Mouse (Mus musculus) G1E (cell line): ENCODE data around the gene Nsun3. TPM values are rescaled to one million over a fixed set of nuclear protein-coding genes. Genes with fewer than 3 reads are reported as not detected.

Source experiments
- ATAC-seq: 2 replicates; pipeline ENCODE4 v1.8.0; 2016; ENCODE audit warnings: mild to moderate bottlenecking; ENCODE audit not compliant: insufficient number of reproducible peaks, poor library complexity, low FRiP score, severe bottlenecking; ENCODE audit errors: extremely low read depth
- DNase-seq: peaks from one replicate; pipeline ENCODE4 v3.0.0; 2012; ENCODE audit warnings: low spot score
- H3K27me3 ChIP-seq: 2 replicates; pipeline ENCODE4 v1.6.1; 2012; ENCODE audit warnings: mild to moderate bottlenecking, low read length, inconsistent platforms; ENCODE audit not compliant: insufficient read depth
- H3K36me3 ChIP-seq: replicated peaks from 2 replicates; pipeline ENCODE3; 2012; ENCODE audit warnings: mild to moderate bottlenecking, inconsistent platforms
- H3K4me1 ChIP-seq: 2 replicates; pipeline ENCODE4 v1.6.1; 2012; ENCODE audit warnings: low read depth, low read length, inconsistent platforms, mixed read lengths; ENCODE audit not compliant: insufficient read depth
- H3K4me3 ChIP-seq: 2 replicates; pipeline ENCODE4 v1.5.1; 2012; ENCODE audit warnings: low read depth, mild to moderate bottlenecking, inconsistent platforms, low read length, moderate library complexity, mixed read lengths
- H3K9me3 ChIP-seq: replicated peaks from 2 replicates; pipeline ENCODE4 v1.6.1; 2012; ENCODE audit warnings: inconsistent platforms
- CTCF ChIP-seq: IDR thresholded peaks from 2 replicates; pipeline ENCODE4 v1.5.1; 2012; ENCODE audit warnings: low read depth, low read length, inconsistent platforms, mixed read lengths
- GATA1 ChIP-seq: IDR thresholded peaks from 2 replicates; pipeline ENCODE4 v1.6.1; 2012; ENCODE audit warnings: borderline replicate concordance, low read length, inconsistent platforms, mixed read lengths
- GATA2 ChIP-seq: IDR thresholded peaks from 2 replicates; pipeline ENCODE4 v1.6.1; 2012; ENCODE audit warnings: low read depth, low read length, inconsistent platforms, borderline replicate concordance
- POLR2AphosphoS5 ChIP-seq: IDR thresholded peaks from 2 replicates; pipeline ENCODE4 v1.6.1; 2012; ENCODE audit warnings: low read depth, low read length, inconsistent platforms; ENCODE audit not compliant: insufficient replicate concordance
- TAL1 ChIP-seq: conservative IDR thresholded peaks from 2 replicates; pipeline ENCODE4 v1.6.1; 2012; ENCODE audit warnings: low read depth, low read length, inconsistent platforms, mixed read lengths
- polyA plus RNA-seq: library from polyadenylated mRNA; stranded (reverse); fragments of >175 nt; gene quantifications from 2 replicates; pipeline ENCODE4 v1.2.3, GENCODE M21; 2012
- total RNA-seq, 2 experiments: library from RNA; stranded (forward) in 1 of 2; stranded (reverse) in 1 of 2; fragments of 200-1000 nt in 1 of 2; fragments of >200 nt in 1 of 2; fragmentation: Nextera tagmentation in 1 of 2; gene quantifications; 2 replicates each; pipeline ENCODE4 v1.2.3; 2014 to 2017

Nsun3 gene
- total and polyA plus RNA-seq, 3 experiments = 2.0 to 112 (median 22.9) TPM

DNA sequence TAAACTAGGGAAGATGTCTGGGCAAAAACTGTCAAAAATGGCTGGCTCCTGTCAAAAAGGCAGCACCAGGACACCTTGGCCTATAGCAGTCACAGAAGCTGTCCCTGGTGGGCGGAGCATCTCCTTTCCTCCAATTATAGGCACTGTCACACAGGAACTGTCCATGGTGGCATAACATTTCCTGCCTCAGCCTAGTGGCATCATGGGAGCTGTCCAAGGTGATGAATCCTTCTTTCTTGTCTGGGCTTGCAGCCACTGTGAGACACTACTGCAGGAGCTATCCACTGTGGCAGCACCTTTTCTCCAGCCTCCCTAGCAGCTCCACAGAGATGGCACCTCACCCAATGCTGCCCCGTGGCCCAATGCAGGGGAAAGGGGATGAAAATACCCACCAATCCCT, 28.3 kb downstream of the Nsun3 start:
- 0 out of 2 replicates have a peak, but pooled peaks cover 4% of the 10 kb centered on the region for H3K9me3 ChIP-seq
- DNase-seq (peak; percentile 9), ATAC-seq (peak; percentile 87)
- H3K4me1 ChIP-seq = no peaks in the 10 kb centered on the region
- no peak overlapping the region for H3K4me3 ChIP-seq
- peaks cover 62% of the 10 kb centered on the region for H3K36me3 ChIP-seq
- TF ChIP-seq TAL1 (no peak), GATA2 (no peak), CTCF (no peak), POLR2AphosphoS5 (no peak)
- no peaks in the 10 kb centered on the region for H3K27me3 ChIP-seq

GRCm38 (mm10) chr16:62755307-62755706, 31.3 kb downstream of the Nsun3 start:
- H3K9me3 ChIP-seq = 0 out of 2 replicates have a peak, but pooled peaks cover 4% of the 10 kb centered on the region
- H3K4me1 ChIP-seq = no peaks in the 10 kb centered on the region
- ATAC-seq (no peak), DNase-seq (no peak)
- no peak overlapping the region for H3K4me3 ChIP-seq
- peaks cover 57% of the 10 kb centered on the region for H3K36me3 ChIP-seq
- no peaks in the 10 kb centered on the region for H3K27me3 ChIP-seq
- TF ChIP-seq GATA1 = no peak
- TF ChIP-seq POLR2AphosphoS5 = no peak

GRCm38 (mm10) chr16:62753597-62753996, 33.0 kb downstream of the Nsun3 start:
- no peaks in the 10 kb centered on the region for H3K27me3 ChIP-seq
- no peak for TF ChIP-seq GATA1
- no peak for TF ChIP-seq POLR2AphosphoS5
- no peak for TF ChIP-seq TAL1
- no peaks in the 10 kb centered on the region for H3K4me1 ChIP-seq
- peaks cover 45% of the 10 kb centered on the region for H3K36me3 ChIP-seq
- DNase-seq (no peak), ATAC-seq (no peak)
- 0 out of 2 replicates have a peak, but pooled peaks cover 4% of the 10 kb centered on the region for H3K9me3 ChIP-seq
- no peak overlapping the region for H3K4me3 ChIP-seq

DNA sequence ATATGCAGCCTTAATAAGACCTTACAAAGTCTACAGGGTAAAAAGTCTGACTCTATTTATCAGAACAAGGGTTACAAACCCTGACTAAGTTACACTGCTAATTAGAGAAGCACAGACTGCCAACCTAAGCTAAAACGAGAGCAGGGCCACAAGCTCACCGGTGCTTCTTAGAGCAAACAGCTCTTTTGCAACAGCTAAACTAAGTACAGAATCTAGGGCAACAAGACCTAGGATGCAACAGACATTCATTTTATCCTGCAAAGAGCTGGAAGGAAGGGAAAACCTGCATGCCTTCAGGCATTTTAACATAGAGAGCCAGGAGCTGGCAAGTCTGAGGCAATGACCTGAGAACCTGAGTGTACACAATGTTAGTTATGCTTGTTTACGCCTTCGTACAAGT, 33.5 kb downstream of the Nsun3 start:
- H3K27me3 ChIP-seq = no peaks in the 10 kb centered on the region
- ATAC-seq = no peak
- no peaks in the 10 kb centered on the region for H3K4me1 ChIP-seq
- TF ChIP-seq GATA1 (no peak), CTCF (no peak), TAL1 (no peak), POLR2AphosphoS5 (no peak), GATA2 (no peak)
- H3K9me3 ChIP-seq = no peaks in the 10 kb centered on the region
- no peak overlapping the region for H3K4me3 ChIP-seq
- no peak for DNase-seq
- peaks cover 40% of the 10 kb centered on the region for H3K36me3 ChIP-seq

DNA sequence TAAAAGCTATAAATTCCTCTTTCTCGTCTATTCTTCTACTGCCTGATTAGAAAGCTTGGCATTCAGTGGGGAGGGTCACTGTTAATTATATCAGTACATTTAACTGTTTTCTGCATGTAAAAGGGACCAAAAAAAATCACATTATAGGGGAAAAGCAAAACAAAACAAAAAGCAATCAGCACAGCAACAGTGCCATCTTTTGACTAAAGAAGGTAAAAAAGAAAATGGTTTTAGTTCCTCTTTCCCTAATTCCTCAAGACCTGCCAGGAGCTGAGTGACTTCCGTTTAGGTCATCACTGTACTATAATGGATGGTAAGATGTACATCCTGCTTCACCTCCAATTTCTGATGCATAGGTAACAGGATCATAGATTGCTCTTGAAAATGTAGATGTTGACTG, 40.7 kb downstream of the Nsun3 start:
- H3K4me1 ChIP-seq = no peaks in the 10 kb centered on the region
- H3K9me3 ChIP-seq = no peaks in the 10 kb centered on the region
- no peak for TF ChIP-seq POLR2AphosphoS5
- no peak for TF ChIP-seq GATA2
- no peak for TF ChIP-seq GATA1
- no peak for TF ChIP-seq CTCF
- TF ChIP-seq TAL1 = no peak
- H3K36me3 ChIP-seq = peaks cover 23% of the 10 kb centered on the region
- H3K27me3 ChIP-seq = no peaks in the 10 kb centered on the region
- DNase-seq = no peak
- no peak overlapping the region for H3K4me3 ChIP-seq
- no peak for ATAC-seq

GRCm38 (mm10) chr16:62734359-62734758, 52.3 kb downstream of the Nsun3 start:
- H3K4me1 ChIP-seq = peaks cover 2% of the 10 kb centered on the region; the same call in 1 of the 2 replicates
- ATAC-seq (no peak), DNase-seq (no peak)
- no peak for TF ChIP-seq CTCF
- no peak for TF ChIP-seq POLR2AphosphoS5
- no peak for TF ChIP-seq TAL1
- H3K9me3 ChIP-seq = no peaks in the 10 kb centered on the region
- no peaks in the 10 kb centered on the region for H3K27me3 ChIP-seq
- H3K36me3 ChIP-seq = peaks cover 29% of the 10 kb centered on the region
- H3K4me3 ChIP-seq = no peak overlapping the region

DNA sequence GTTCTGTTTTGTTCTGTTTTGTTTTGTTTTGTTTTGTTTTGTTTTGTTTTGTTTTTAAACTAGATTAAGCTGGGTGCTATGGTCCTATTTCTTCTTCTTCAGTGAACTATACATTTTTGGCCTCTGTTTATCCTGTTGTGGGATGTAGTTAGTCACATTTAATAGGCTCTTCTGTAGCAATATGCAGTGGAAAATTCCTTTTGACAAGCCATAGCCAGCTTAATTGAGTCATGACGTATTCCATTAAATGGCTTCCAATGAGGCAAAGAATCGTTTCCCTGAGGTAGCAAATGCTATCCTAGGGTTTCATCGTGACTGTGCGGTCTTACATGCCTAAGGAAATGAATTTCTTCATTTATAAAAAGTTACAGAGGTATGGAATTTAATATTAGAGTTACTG, 56.3 kb downstream of the Nsun3 start:
- TF ChIP-seq GATA1 (no peak), POLR2AphosphoS5 (no peak), TAL1 (no peak), CTCF (no peak), GATA2 (no peak)
- no peak for DNase-seq
- Histone ChIP-seq H3K36me3 (peaks cover 22% of the 10 kb centered on the region), H3K9me3 (no peaks in the 10 kb centered on the region), H3K4me1 (no peaks in the 10 kb centered on the region), H3K4me3 (no peak overlapping the region), H3K27me3 (no peaks in the 10 kb centered on the region)
- no peak for ATAC-seq
